Comparison of ENCODE assay signal across 8 mouse cellular contexts in genomic region chr14:20595781-20596180, GRCm38 (mm10). TPM values are rescaled to one million over a fixed set of nuclear protein-coding genes. Genes with fewer than 3 reads are reported as not detected.
A peak's percentile ranks its signal among the peaks of the same experiment; 100 is the strongest.
DNase-seq lines count a peak whose midpoint lies in the region; ATAC-seq and TF ChIP-seq lines count a peak whose summit lies in the region.

No protein-coding gene starts in this region.

- no peaks in the 10 kb centered on the region for H3K4me1 ChIP-seq in intestine, postnatal 0 days (replicated peaks; ENCODE audit: control insufficient read depth, insufficient read depth, low read length)

- H3K4me2 ChIP-seq in intestine, postnatal 0 days (replicated peaks; ENCODE audit: low read depth) = no peak overlapping the region

- WGBS in intestine, postnatal 0 days = 75% methylated on average over 3 of the region's 3 CpGs

- no peak overlapping the region for H3K4me3 ChIP-seq in intestine, postnatal 0 days (ENCODE audit: low read depth, low read length)

- no peak overlapping the region for H3K27ac ChIP-seq in intestine, postnatal 0 days (ENCODE audit: low read depth, low read length)

- intact Hi-C loops in left cerebral cortex, postnatal 4 days (cut with DNase I) = no loop called here

- H3K27me3 ChIP-seq in intestine, postnatal 0 days (replicated peaks; ENCODE audit: control insufficient read depth, insufficient read depth, low read length) = no peaks in the 10 kb centered on the region

- no peaks in the 10 kb centered on the region for H3K9me3 ChIP-seq in intestine, postnatal 0 days (ENCODE audit: control insufficient read depth)

- no peak for TF ChIP-seq CTCF in intestine, postnatal 0 days (IDR thresholded peaks at IDR 0.05; ENCODE audit: low read depth)

- H3K9ac ChIP-seq in intestine, postnatal 0 days (ENCODE audit: low read depth, low read length) = no peak overlapping the region

- ATAC-seq in intestine, postnatal 0 days = no peak
- no peak for ATAC-seq in CD4-positive, CD25-positive, alpha-beta regulatory T cell, adult 4 months

- peak; percentile 63 for DNase-seq in left cerebral cortex, adult 11 months (ENCODE audit: low spot score)
- DNase-seq in left cerebral cortex, postnatal 4 days = no peak
- peak; percentile 24 for DNase-seq in embryo, embryonic 10.5 days (ENCODE audit: low spot score)
- DNase-seq in layer of hippocampus, adult 18-20 months (ENCODE audit: low spot score in 2 of 2) = peak; percentile 44 to 77
- peak; percentile 63 to 78 for DNase-seq in right cerebral cortex, postnatal 10 days (ENCODE audit: low spot score in 2 of 2)
- DNase-seq in lung, postnatal 4 days = no peak

- H3K36me3 ChIP-seq in intestine, postnatal 0 days (ENCODE audit: control insufficient read depth, insufficient read depth) = no peaks in the 10 kb centered on the region

RNA-seq across cellular contexts. Expression of gene Usp54, which starts 45.1 kb away (rescaled TPM):
- total RNA-seq in left cerebral cortex, postnatal 4 days (2021) = 10 to 100 TPM; 23.0 to 26.9 TPM
- total RNA-seq in layer of hippocampus, adult 18-20 months (2021) = 10 to 100 TPM; 58.7 to 59.4 TPM
- 2.2 and 2.6 TPM in 2 replicates for polyA plus RNA-seq in intestine, postnatal 0 days (2015; fragmentation: Nextera tagmentation; extraction: Ambion mirVana)
- polyA plus RNA-seq in CD4-positive, CD25-positive, alpha-beta regulatory T cell, adult 4 months (2017; shearing (Covaris generic)) = 1 to 10 TPM; 2.1 to 2.9 TPM

RNA-seq across cellular contexts. Expression of gene Ppp3cb, which starts 49.4 kb away (rescaled TPM):
- 100 to 1,000 TPM; 355 to 362 TPM for total RNA-seq in left cerebral cortex, postnatal 4 days (2021)
- 100 to 1,000 TPM; 287 to 305 TPM for total RNA-seq in layer of hippocampus, adult 18-20 months (2021)
- 24.2 and 24.4 TPM in 2 replicates for polyA plus RNA-seq in intestine, postnatal 0 days (2015; fragmentation: Nextera tagmentation; extraction: Ambion mirVana)
- polyA plus RNA-seq in CD4-positive, CD25-positive, alpha-beta regulatory T cell, adult 4 months (2017; shearing (Covaris generic)) = 10 to 100 TPM; 27.1 to 39.6 TPM

Comparison
In these comparisons a context has a peak if more than half of its experiments do, and no peak if none do; other contexts are left out.
1. DNase-seq: peak in left cerebral cortex, adult 11 months (single experiment), embryo, embryonic 10.5 days (single experiment), layer of hippocampus, adult 18-20 months (2 of 2) and right cerebral cortex, postnatal 10 days (2 of 2); none in left cerebral cortex, postnatal 4 days (single experiment) and lung, postnatal 4 days (0 of 2).